Mouse (Mus musculus): ENCODE measurements around the gene Gabrg3. TPM values are rescaled to one million over a fixed set of nuclear protein-coding genes. Genes with fewer than 3 reads are reported as not detected.

The Gabrg3 gene
- polyA plus RNA-seq, 1 experiment from 2014 or later: 8.3 TPM

DNA sequence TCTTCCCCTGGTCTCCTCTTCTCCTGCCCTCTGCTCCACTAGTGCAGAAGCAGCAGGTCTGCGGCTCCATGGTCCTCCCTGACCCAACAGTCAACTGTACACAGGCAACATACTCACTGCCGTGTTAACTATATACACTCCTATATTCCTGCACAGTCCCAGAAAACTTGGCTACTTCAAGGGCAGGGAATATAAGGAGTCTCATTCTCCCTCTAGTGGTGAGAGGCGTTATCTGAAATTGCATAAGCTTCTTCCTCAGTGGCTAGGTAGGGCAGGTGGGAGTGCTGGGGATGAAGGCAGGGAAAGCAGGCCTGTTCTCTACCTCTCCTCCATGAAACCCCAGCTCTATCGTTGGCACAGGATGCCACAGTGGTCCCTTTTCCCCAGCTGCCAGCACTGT is 2.9 kb downstream of the Gabrg3 start:
- H3K27ac ChIP-seq (ENCODE audit: low read length): no peak overlapping the region
- H3K4me2 ChIP-seq (ENCODE audit: low read length): peak overlapping the region; percentile 29
- ATAC-seq: peak; percentile 61
- no peak overlapping the region for H3K9ac ChIP-seq (ENCODE audit: low read depth, low read length)
- no peaks in the 10 kb centered on the region for H3K36me3 ChIP-seq (ENCODE audit: control insufficient read depth, insufficient read depth, low read length)
- no peak overlapping the region for H3K4me3 ChIP-seq (ENCODE audit: low read depth, low read length)
- no peaks in the 10 kb centered on the region for H3K9me3 ChIP-seq (replicated peaks; ENCODE audit: control insufficient read depth, low read length, poor library complexity, severe bottlenecking)
- H3K27me3 ChIP-seq (ENCODE audit: control insufficient read depth, insufficient read depth, low read depth, low read length): no peaks in the 10 kb centered on the region
- WGBS: 16% methylated on average over 4 of the region's 4 CpGs
- peaks cover 13% of the 10 kb centered on the region; the same call in 1 of the 2 replicates for H3K4me1 ChIP-seq (ENCODE audit: control insufficient read depth, insufficient read depth, low read length)

GRCm38 (mm10) chr7:57366013-57366390 is 21.0 kb downstream of the Gabrg3 start:
- Histone ChIP-seq H3K9ac (ENCODE audit: low read depth, low read length) (no peak overlapping the region), H3K27me3 (ENCODE audit: control insufficient read depth, insufficient read depth, low read depth, low read length) (no peaks in the 10 kb centered on the region), H3K27ac (ENCODE audit: low read length) (no peak overlapping the region), H3K4me3 (ENCODE audit: low read depth, low read length) (no peak overlapping the region), H3K4me2 (ENCODE audit: low read length) (no peak overlapping the region), H3K4me1 (ENCODE audit: control insufficient read depth, insufficient read depth, low read length) (no peaks in the 10 kb centered on the region), H3K36me3 (ENCODE audit: control insufficient read depth, insufficient read depth, low read length) (no peaks in the 10 kb centered on the region), H3K9me3 (replicated peaks; ENCODE audit: control insufficient read depth, low read length, poor library complexity, severe bottlenecking) (no peaks in the 10 kb centered on the region)
- ATAC-seq: no peak
- 84% methylated on average over 5 of the region's 5 CpGs for WGBS

DNA sequence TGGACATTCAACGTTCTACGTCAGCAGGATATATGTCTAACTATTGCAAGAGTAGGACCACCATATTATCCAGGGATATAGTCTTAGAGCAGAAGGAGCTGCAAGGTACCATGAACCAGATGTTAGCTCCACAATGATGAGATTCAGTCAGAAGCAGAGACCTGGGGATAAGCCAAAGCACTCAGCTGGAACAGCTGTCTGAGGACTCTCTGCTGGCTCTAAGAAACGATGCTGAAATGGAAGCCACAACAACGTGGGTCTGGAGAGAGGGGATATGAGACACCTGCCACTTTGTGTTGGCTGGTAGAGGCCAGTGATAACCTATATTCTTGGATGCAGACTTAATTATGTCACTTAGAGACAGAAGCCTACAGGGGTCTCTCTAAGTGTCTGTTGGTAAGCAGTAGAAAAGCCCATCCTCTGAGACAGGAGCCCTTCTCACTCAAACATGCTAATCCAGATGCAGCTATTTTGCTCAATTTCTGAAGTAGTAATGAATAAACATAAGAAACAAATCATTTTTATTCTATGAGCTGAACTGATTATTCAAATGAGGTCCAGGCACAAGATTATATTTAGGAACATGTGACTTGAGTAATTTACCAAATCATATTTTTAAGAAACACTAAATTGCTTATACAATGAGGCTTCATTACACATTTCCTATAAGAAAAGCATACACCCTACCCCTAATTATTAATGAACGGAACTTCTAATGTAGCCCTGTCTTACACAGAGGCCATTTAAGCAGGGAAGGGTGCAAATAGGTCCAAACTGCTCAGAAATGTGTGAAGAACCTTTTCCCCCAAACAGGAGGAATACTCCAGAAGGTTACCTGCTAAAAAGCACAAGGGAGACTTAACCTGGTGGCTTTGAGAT is 21.6 kb downstream of the Gabrg3 start:
- no peaks in the 10 kb centered on the region for H3K27me3 ChIP-seq (ENCODE audit: control insufficient read depth, insufficient read depth, low read depth, low read length)
- no peaks in the 10 kb centered on the region for H3K9me3 ChIP-seq (replicated peaks; ENCODE audit: control insufficient read depth, low read length, poor library complexity, severe bottlenecking)
- H3K9ac ChIP-seq (ENCODE audit: low read depth, low read length): no peak overlapping the region
- H3K4me2 ChIP-seq (ENCODE audit: low read length): no peak overlapping the region
- no peaks in the 10 kb centered on the region for H3K4me1 ChIP-seq (ENCODE audit: control insufficient read depth, insufficient read depth, low read length)
- no peaks in the 10 kb centered on the region for H3K36me3 ChIP-seq (ENCODE audit: control insufficient read depth, insufficient read depth, low read length)
- 77% methylated on average over 5 of the region's 5 CpGs for WGBS
- ATAC-seq: no peak
- H3K4me3 ChIP-seq (ENCODE audit: low read depth, low read length): no peak overlapping the region
- H3K27ac ChIP-seq (ENCODE audit: low read length): no peak overlapping the region

DNA sequence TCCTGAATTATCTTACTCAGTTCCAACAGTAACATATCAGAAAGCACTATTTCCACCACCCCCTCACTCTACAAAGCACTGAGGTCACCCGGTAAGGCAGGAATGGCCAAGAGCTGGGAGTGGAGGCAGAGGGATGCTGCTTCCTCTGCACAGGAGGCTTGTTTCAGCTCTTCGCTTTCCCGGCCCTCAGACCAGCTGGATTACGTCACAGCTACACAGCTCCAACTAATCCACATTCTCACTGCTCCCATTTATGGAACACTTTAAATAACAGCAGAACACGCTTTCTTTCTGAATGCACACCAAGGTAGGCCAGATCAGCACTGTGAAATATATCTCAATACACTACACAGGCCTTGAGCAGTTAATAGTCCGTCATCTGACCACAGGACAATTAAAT is 23.2 kb downstream of the Gabrg3 start:
- Histone ChIP-seq H3K9ac (ENCODE audit: low read depth, low read length) (no peak overlapping the region), H3K36me3 (ENCODE audit: control insufficient read depth, insufficient read depth, low read length) (no peaks in the 10 kb centered on the region), H3K4me2 (ENCODE audit: low read length) (no peak overlapping the region), H3K4me1 (ENCODE audit: control insufficient read depth, insufficient read depth, low read length) (no peaks in the 10 kb centered on the region), H3K4me3 (ENCODE audit: low read depth, low read length) (no peak overlapping the region), H3K27me3 (ENCODE audit: control insufficient read depth, insufficient read depth, low read depth, low read length) (no peaks in the 10 kb centered on the region), H3K27ac (ENCODE audit: low read length) (no peak overlapping the region), H3K9me3 (replicated peaks; ENCODE audit: control insufficient read depth, low read length, poor library complexity, severe bottlenecking) (no peaks in the 10 kb centered on the region)
- WGBS: 89% methylated on average over 6 of the region's 6 CpGs
- ATAC-seq: no peak

- H3K27ac ChIP-seq (ENCODE audit: low read length): no peak overlapping the region
- WGBS: 37% methylated on average over 6 of the region's 6 CpGs
- no peaks in the 10 kb centered on the region for H3K9me3 ChIP-seq (replicated peaks; ENCODE audit: control insufficient read depth, low read length, poor library complexity, severe bottlenecking)
- H3K4me3 ChIP-seq (ENCODE audit: low read depth, low read length): no peak overlapping the region
- H3K27me3 ChIP-seq (ENCODE audit: control insufficient read depth, insufficient read depth, low read depth, low read length): no peaks in the 10 kb centered on the region
- no peak overlapping the region for H3K9ac ChIP-seq (ENCODE audit: low read depth, low read length)
- H3K36me3 ChIP-seq (ENCODE audit: control insufficient read depth, insufficient read depth, low read length): no peaks in the 10 kb centered on the region
- H3K4me1 ChIP-seq (ENCODE audit: control insufficient read depth, insufficient read depth, low read length): no peaks in the 10 kb centered on the region
- ATAC-seq: no peak
- H3K4me2 ChIP-seq (ENCODE audit: low read length): no peak overlapping the region
These were observed 29.0 kb downstream of the Gabrg3 start for GRCm38 (mm10) chr7:57357871-57358540.

DNA sequence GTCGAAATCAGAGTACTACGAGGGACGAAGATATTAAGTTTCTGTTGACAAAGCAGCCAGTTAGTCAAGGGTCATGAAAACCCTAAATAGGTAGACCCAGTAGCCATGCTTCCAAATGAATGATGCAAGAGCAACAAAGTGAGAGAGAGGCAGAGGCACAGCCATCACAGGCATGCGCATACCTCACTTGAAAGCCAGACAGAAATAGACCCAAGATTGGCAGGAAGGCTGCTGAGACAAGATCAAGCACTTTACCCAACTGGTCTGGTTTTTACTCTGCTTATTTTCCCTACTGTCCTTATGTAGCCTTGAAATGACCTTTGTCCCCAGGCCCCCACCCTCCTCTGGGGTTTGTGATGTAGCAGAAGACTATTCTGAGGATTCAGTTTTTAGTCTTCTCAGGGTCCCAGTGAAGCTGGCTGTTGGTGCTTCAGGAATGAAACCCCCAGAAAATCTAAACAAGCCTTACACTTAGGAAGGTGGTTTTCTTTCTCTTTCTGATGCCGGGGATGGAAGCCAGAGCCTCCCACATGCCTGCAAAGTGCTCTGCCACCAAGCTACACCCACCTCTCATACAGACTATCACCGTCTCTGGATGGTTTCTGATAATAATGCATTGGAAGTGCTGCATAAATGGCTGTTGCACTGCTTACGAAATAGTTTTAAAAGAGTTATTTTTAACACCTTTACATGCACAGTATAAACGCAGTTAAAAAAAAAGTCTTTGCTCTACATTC is 30.3 kb downstream of the Gabrg3 start:
- ATAC-seq: no peak
- Histone ChIP-seq H3K4me1 (ENCODE audit: control insufficient read depth, insufficient read depth, low read length) (no peaks in the 10 kb centered on the region), H3K27ac (ENCODE audit: low read length) (no peak overlapping the region), H3K36me3 (ENCODE audit: control insufficient read depth, insufficient read depth, low read length) (no peaks in the 10 kb centered on the region), H3K4me2 (ENCODE audit: low read length) (no peak overlapping the region), H3K9ac (ENCODE audit: low read depth, low read length) (no peak overlapping the region), H3K4me3 (ENCODE audit: low read depth, low read length) (no peak overlapping the region), H3K9me3 (replicated peaks; ENCODE audit: control insufficient read depth, low read length, poor library complexity, severe bottlenecking) (no peaks in the 10 kb centered on the region), H3K27me3 (ENCODE audit: control insufficient read depth, insufficient read depth, low read depth, low read length) (no peaks in the 10 kb centered on the region)
- WGBS: 94% methylated on average over 8 of the region's 8 CpGs

- Histone ChIP-seq H3K9me3 (replicated peaks; ENCODE audit: control insufficient read depth, low read length, poor library complexity, severe bottlenecking) (no peaks in the 10 kb centered on the region), H3K27me3 (ENCODE audit: control insufficient read depth, insufficient read depth, low read depth, low read length) (no peaks in the 10 kb centered on the region), H3K4me1 (ENCODE audit: control insufficient read depth, insufficient read depth, low read length) (no peaks in the 10 kb centered on the region), H3K9ac (ENCODE audit: low read depth, low read length) (no peak overlapping the region), H3K4me2 (ENCODE audit: low read length) (no peak overlapping the region), H3K36me3 (ENCODE audit: control insufficient read depth, insufficient read depth, low read length) (no peaks in the 10 kb centered on the region), H3K4me3 (ENCODE audit: low read depth, low read length) (no peak overlapping the region), H3K27ac (ENCODE audit: low read length) (no peak overlapping the region)
- WGBS: 96% methylated on average over 1 of the region's 1 CpGs
- ATAC-seq: no peak
These were observed 38.2 kb downstream of the Gabrg3 start for GRCm38 (mm10) chr7:57348774-57349173.

GRCm38 (mm10) chr7:57341910-57342309 is 45.1 kb downstream of the Gabrg3 start:
- 47% methylated on average over 8 of the region's 8 CpGs for WGBS
- H3K27me3 ChIP-seq (ENCODE audit: control insufficient read depth, insufficient read depth, low read depth, low read length): no peaks in the 10 kb centered on the region
- no peaks in the 10 kb centered on the region for H3K36me3 ChIP-seq (ENCODE audit: control insufficient read depth, insufficient read depth, low read length)
- H3K27ac ChIP-seq (ENCODE audit: low read length): no peak overlapping the region
- H3K9me3 ChIP-seq (replicated peaks; ENCODE audit: control insufficient read depth, low read length, poor library complexity, severe bottlenecking): no peaks in the 10 kb centered on the region
- ATAC-seq: no peak
- no peak overlapping the region for H3K4me3 ChIP-seq (ENCODE audit: low read depth, low read length)
- H3K4me2 ChIP-seq (ENCODE audit: low read length): no peak overlapping the region
- no peaks in the 10 kb centered on the region for H3K4me1 ChIP-seq (ENCODE audit: control insufficient read depth, insufficient read depth, low read length)
- no peak overlapping the region for H3K9ac ChIP-seq (ENCODE audit: low read depth, low read length)

- no peak overlapping the region for H3K4me2 ChIP-seq (ENCODE audit: low read length)
- H3K9ac ChIP-seq (ENCODE audit: low read depth, low read length): no peak overlapping the region
- no peaks in the 10 kb centered on the region for H3K4me1 ChIP-seq (ENCODE audit: control insufficient read depth, insufficient read depth, low read length)
- no peak overlapping the region for H3K4me3 ChIP-seq (ENCODE audit: low read depth, low read length)
- no peak for ATAC-seq
- H3K27ac ChIP-seq (ENCODE audit: low read length): no peak overlapping the region
- H3K9me3 ChIP-seq (replicated peaks; ENCODE audit: control insufficient read depth, low read length, poor library complexity, severe bottlenecking): no peaks in the 10 kb centered on the region
- no peaks in the 10 kb centered on the region for H3K27me3 ChIP-seq (ENCODE audit: control insufficient read depth, insufficient read depth, low read depth, low read length)
- H3K36me3 ChIP-seq (ENCODE audit: control insufficient read depth, insufficient read depth, low read length): no peaks in the 10 kb centered on the region
- WGBS: 88% methylated on average over 3 of the region's 3 CpGs
These were observed 55.8 kb downstream of the Gabrg3 start for GRCm38 (mm10) chr7:57331211-57331610.

Measured in midbrain, embryonic 16.5 days (tissue).